Mouse (Mus musculus) retina, adult 2 months (tissue): Measurements from ENCODE around the gene Sh3bgr.

Experiments
- DNase-seq: peaks from one replicate; pipeline ENCODE4 v3.0.0-alpha.2; 2012; ENCODE audit warnings: low read depth, low spot score

The Sh3bgr gene

DNA sequence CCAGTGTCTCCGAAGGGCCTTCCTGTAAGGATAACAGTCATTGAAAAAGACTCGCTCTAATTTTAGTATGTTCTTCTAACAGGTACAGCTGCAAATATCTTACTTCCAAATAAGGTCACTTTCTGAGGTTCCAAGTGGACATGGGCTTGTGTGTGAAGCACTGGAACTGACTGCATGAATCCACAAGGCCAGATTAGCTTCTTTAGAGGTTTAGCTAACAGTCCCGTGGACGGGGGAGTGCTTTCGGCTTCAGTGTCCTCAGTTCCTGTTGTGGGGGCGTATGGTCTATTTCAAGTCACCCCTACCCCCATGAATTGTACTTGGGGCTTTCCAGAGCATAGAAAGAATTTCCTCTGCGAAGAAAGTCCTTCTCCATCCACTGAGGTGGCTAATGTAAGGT is 10.6 kb downstream of the Sh3bgr start:
- DNase-seq, result no peak

GRCm38 (mm10) chr16:96213027-96213426 is 12.8 kb downstream of the Sh3bgr start:
- no peak for DNase-seq

DNA sequence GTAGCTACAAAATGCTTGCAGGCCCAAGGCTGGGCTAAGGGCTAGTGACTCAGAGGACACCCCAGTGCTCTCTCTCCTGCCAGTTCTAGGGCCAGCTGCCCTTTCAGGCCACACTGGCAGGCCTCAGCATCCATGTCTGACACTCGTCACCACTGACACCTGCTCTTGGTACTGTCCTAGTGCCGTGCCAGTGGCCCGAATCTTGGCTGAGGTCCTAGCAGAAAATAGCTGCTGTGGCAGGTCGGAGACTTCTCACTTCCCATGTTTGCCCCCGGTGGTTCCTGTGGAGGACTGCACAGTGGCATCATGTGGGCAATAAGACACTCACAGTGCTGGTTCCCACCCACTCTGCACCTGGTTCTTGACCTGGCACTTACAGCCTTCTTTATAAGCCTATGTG is 21.2 kb downstream of the Sh3bgr start:
- DNase-seq, result no peak

DNA sequence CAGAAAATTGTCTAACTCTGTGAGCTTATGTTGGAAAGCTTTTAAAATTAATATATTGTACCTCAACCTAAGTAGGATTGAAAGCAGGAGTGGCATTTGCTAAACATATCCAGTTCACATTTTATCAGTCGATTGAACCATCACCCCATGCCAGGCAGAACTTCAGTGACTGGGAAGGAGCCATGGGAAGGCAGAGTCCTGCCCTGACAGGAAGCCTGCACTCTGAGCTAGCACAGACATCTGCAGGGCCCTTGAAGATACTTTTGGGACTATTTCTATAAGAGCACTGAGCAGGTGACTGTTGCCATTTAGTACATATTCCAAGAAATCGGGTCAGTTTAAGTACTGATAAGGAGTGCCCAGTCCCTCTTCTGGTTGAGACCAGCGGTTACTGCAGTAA is 21.7 kb downstream of the Sh3bgr start:
- DNase-seq, result no peak

GRCm38 (mm10) chr16:96222452-96222851 is 22.2 kb downstream of the Sh3bgr start:
- DNase-seq, result no peak

GRCm38 (mm10) chr16:96228438-96228837 is 28.2 kb downstream of the Sh3bgr start:
- no peak for DNase-seq

- no peak for DNase-seq
Observed at GRCm38 (mm10) chr16:96229044-96229555, 28.9 kb downstream of the Sh3bgr start.

GRCm38 (mm10) chr16:96230411-96230810 is 30.2 kb downstream of the Sh3bgr start:
- peak; percentile 56 for DNase-seq

GRCm38 (mm10) chr16:96231251-96231650 is 31.0 kb downstream of the Sh3bgr start:
- no peak for DNase-seq

DNA sequence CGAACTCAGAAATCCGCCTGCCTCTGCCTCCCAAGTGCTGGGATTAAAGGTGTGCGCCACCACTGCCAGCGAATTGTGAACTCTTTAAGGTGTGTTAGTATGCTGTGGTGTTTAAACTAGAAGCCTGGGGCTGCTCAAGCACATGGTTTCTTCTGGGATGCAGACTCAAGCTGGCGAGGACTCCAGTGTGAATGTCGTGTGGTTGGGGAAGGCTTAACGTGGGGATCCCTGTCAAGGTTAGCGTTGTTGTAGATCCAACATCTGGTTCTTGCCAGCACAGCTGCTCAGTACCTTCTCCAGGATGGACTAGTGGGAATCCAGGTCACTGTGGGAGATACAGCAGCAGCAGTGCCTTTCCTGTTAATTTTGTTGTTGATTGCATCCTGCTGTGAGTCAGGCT is 31.7 kb downstream of the Sh3bgr start:
- no peak for DNase-seq

DNA sequence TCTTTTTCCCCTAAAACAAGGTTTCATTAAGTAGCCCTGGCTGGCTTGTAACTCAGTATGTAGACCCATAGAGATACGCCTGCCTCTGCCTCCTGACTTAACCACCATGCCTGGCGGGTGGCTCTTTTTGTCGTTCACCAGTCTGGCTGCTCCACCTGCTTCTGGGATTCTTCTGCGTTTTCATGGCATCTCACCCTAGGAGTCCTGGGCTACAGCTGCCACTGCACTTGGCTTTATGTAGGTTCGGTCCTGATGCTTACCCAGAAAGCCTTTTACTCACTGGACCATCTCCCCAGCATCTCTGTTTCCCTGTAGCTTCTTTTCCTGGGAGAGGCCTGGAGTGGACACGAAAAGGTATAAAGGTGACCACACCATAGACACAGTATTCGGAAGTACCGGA is 33.7 kb downstream of the Sh3bgr start:
- no peak for DNase-seq

GRCm38 (mm10) chr16:96235366-96235970 is 35.2 kb downstream of the Sh3bgr start, which contains the start of gene B3galt5:
TSS of gene B3galt5 (plus strand) at chr16:96235801.
- DNase-seq, result no peak

GRCm38 (mm10) chr16:96244496-96244895 is 44.2 kb downstream of the Sh3bgr start:
- DNase-seq, result no peak

GRCm38 (mm10) chr16:96249635-96250034 is 49.4 kb downstream of the Sh3bgr start:
- no peak for DNase-seq

GRCm38 (mm10) chr16:96252146-96252545 is 51.9 kb downstream of the Sh3bgr start:
- no peak for DNase-seq

DNA sequence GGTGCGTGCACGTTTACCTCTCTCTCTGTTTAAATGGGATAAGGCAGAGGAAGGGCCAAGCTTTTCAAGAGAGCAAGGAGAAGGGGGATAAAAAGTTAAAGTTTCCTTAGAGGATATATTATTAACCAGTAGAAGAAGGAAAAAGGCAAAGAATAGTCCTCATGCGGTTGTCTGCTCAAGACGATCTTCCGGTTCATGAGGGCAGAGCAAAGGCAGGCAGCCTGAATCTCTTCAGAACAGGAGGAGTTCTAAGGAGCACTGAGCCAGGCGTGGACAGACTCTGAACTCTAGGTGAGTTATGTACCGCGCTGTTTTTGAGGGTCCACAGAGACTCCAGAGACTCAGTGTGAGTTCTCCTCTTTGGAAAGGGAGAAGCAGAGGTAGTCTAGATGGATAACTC is 58.2 kb downstream of the Sh3bgr start:
- no peak for DNase-seq

DNA sequence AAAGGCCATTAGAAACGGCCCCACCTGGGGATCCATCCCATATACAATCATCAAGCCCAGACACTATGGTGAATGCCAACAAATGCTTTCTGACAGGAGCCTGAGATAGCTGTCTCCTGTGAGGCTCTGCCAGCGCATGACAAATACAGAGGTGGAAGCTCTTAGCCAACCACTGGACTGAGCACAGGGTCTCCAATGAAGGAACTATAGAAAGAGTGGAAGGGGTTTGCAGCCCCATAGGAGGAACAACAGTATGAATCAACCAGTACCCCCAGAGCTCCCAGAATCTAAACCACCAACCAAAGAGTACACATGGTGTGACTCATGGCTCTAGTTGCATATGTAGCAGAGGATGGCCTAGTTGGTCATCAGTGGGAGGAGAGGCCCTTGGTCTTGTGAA is 71.5 kb downstream of the Sh3bgr start:
- no peak for DNase-seq

GRCm38 (mm10) chr16:96272929-96273619 is 72.8 kb downstream of the Sh3bgr start:
- no peak for DNase-seq

DNA sequence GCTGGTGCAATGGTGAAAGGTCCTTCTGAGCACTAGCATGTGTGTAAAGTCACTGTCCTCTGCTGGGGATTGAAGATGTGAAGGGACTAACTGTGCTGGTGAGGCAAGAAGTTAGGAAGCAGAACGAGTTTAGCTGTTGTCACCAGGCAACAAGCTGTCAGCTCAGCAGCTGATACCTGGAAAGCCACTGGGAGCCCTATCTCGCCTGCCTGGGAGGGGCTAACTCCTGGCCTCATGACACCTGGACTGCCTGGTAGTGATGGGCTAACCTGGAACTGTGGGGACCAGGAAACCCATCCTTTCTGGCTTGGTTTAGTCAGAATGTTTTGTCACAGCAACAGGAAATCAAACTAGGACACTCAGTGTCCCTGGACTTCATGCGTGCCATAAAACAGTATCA is 76.3 kb downstream of the Sh3bgr start:
- no peak for DNase-seq
